Comparison of ENCODE assay signal across 9 mouse cellular contexts in genomic region chr12:108078122-108078752, GRCm38 (mm10).
DNase-seq lines count a peak whose midpoint lies in the region; ATAC-seq lines count a peak whose summit lies in the region.
"Had no signal": no experiment of that assay in that cellular context is flagged by ENCODE, and none has a peak within 500 bp of the region (broad histone marks: within the 10 kb centered on the region; RNA-seq: fewer than 3 reads in every experiment).

No protein-coding gene starts in this region.

- DNase-seq in layer of hippocampus, adult 11-12 months (ENCODE audit: low spot score): peak; percentile 54
- DNase-seq in layer of hippocampus, postnatal 25 days (ENCODE audit: extremely low spot score in 1 of 2, low spot score in 1 of 2): no peak
- DNase-seq in brain, adult 2 months (ENCODE audit: low read depth, low spot score): peak; percentile 48
- peak; percentile 73 for DNase-seq in forebrain, embryonic 14.5 days (ENCODE audit: low spot score)
- DNase-seq in layer of hippocampus, postnatal 10 days (ENCODE audit: low spot score in 2 of 2): peak; percentile 61 to 69
- DNase-seq in embryo, embryonic 10 days (ENCODE audit: low spot score): no peak
- DNase-seq: heart, postnatal 14 days had no signal

- WGBS in forebrain, embryonic 14.5 days: 63% methylated on average over 10 of the region's 10 CpGs

- no peak overlapping the region for H3K4me2 ChIP-seq in forebrain, embryonic 14.5 days (ENCODE audit: low read length)

- no peaks in the 10 kb centered on the region for H3K9me3 ChIP-seq in forebrain, embryonic 14.5 days (replicated peaks; ENCODE audit: control insufficient read depth, low read length)
- H3K9me3 ChIP-seq: megakaryocyte, embryonic 14.5 days had no signal

- H3K4me3 ChIP-seq in forebrain, embryonic 14.5 days (ENCODE audit: low read depth, low read length): no peak overlapping the region
- H3K4me3 ChIP-seq: megakaryocyte, embryonic 14.5 days had no signal

- H3K4me1 ChIP-seq in forebrain, embryonic 14.5 days (ENCODE audit: control insufficient read depth, insufficient read depth, low read length): 0 out of 2 replicates have a peak, but pooled peaks cover 6% of the 10 kb centered on the region

- no peaks in the 10 kb centered on the region for H3K27me3 ChIP-seq in forebrain, embryonic 14.5 days (replicated peaks; ENCODE audit: control insufficient read depth, insufficient read depth, low read length)

- H3K9ac ChIP-seq in forebrain, embryonic 14.5 days (ENCODE audit: low read length): no peak overlapping the region

- peak overlapping the region; percentile 68 for H3K27ac ChIP-seq in forebrain, embryonic 14.5 days (ENCODE audit: low read depth, low read length)

- peak; percentile 57 for ATAC-seq in forebrain, embryonic 14.5 days
- no peak for ATAC-seq in erythroblast, adult 5-6 weeks (replicated peaks; ENCODE audit: low FRiP score, poor library complexity, severe bottlenecking)

- H3K36me3 ChIP-seq in forebrain, embryonic 14.5 days (ENCODE audit: control insufficient read depth, insufficient read depth, low read length): no peaks in the 10 kb centered on the region

Comparison
In these comparisons a context has a peak if more than half of its experiments do, and no peak if none do; other contexts are left out.
1. DNase-seq: peak in layer of hippocampus, adult 11-12 months (single experiment), brain, adult 2 months (single experiment), forebrain, embryonic 14.5 days (single experiment) and layer of hippocampus, postnatal 10 days (2 of 2); none in layer of hippocampus, postnatal 25 days (0 of 2) and embryo, embryonic 10 days (single experiment).